Mouse (Mus musculus): ENCODE measurements around the gene Stambp. TPM values are rescaled to one million over a fixed set of nuclear protein-coding genes. Genes with fewer than 3 reads are reported as not detected.

The Stambp gene
- polyA plus RNA-seq, 1 experiment from 2014 or later, result 31.5 TPM

- WGBS, result 82% methylated on average over 3 of the region's 3 CpGs
- no peak for ATAC-seq (ENCODE audit: insufficient number of reproducible peaks, low FRiP score, low TSS enrichment, low read depth)
- no peak overlapping the region for H3K27ac ChIP-seq (replicated peaks)
These were observed 53.9 kb downstream of the Stambp start for GRCm38 (mm10) chr6:83518637-83519036.

GRCm38 (mm10) chr6:83515172-83515571 is 57.4 kb downstream of the Stambp start:
- no peak overlapping the region for H3K9ac ChIP-seq
- 64% methylated on average over 3 of the region's 3 CpGs for WGBS
- no peak for ATAC-seq (ENCODE audit: insufficient number of reproducible peaks, low FRiP score, low TSS enrichment, low read depth)

More at GRCm38 (mm10) chr6:83518637-83519036, 53.9 kb downstream of the Stambp start:
- no peaks in the 10 kb centered on the region for H3K36me3 ChIP-seq
- no peaks in the 10 kb centered on the region for H3K9me3 ChIP-seq (replicated peaks)
- no peak overlapping the region for H3K9ac ChIP-seq
- H3K4me1 ChIP-seq, result no peaks in the 10 kb centered on the region
- no peaks in the 10 kb centered on the region for H3K27me3 ChIP-seq
- no peak overlapping the region for H3K4me2 ChIP-seq (replicated peaks)
- no peak overlapping the region for H3K4me3 ChIP-seq (replicated peaks)

GRCm38 (mm10) chr6:83512495-83512894 is 60.0 kb downstream of the Stambp start:
- H3K9ac ChIP-seq, result no peak overlapping the region
- no peak overlapping the region for H3K4me2 ChIP-seq (replicated peaks)
- no peaks in the 10 kb centered on the region for H3K36me3 ChIP-seq
- H3K9me3 ChIP-seq (replicated peaks), result no peaks in the 10 kb centered on the region
- 0 out of 2 replicates have a peak, but pooled peaks cover under 1% of the 10 kb centered on the region for H3K4me1 ChIP-seq
- H3K4me3 ChIP-seq (replicated peaks), result no peak overlapping the region
- ATAC-seq (ENCODE audit: insufficient number of reproducible peaks, low FRiP score, low TSS enrichment, low read depth), result no peak
- H3K27ac ChIP-seq (replicated peaks), result no peak overlapping the region
- H3K27me3 ChIP-seq, result no peaks in the 10 kb centered on the region
- 13% methylated on average over 1 of the region's 1 CpGs for WGBS

More at GRCm38 (mm10) chr6:83515172-83515571, 57.4 kb downstream of the Stambp start:
- H3K27me3 ChIP-seq, result no peaks in the 10 kb centered on the region
- no peaks in the 10 kb centered on the region for H3K9me3 ChIP-seq (replicated peaks)
- no peaks in the 10 kb centered on the region for H3K4me1 ChIP-seq
- H3K27ac ChIP-seq (replicated peaks), result no peak overlapping the region
- H3K4me2 ChIP-seq (replicated peaks), result no peak overlapping the region
- no peak overlapping the region for H3K4me3 ChIP-seq (replicated peaks)
- no peaks in the 10 kb centered on the region for H3K36me3 ChIP-seq

GRCm38 (mm10) chr6:83510210-83510609 is 62.3 kb downstream of the Stambp start:
- Histone ChIP-seq H3K36me3 (no peaks in the 10 kb centered on the region), H3K9ac (no peak overlapping the region), H3K4me2 (replicated peaks) (no peak overlapping the region), H3K9me3 (replicated peaks) (no peaks in the 10 kb centered on the region), H3K27me3 (no peaks in the 10 kb centered on the region), H3K27ac (replicated peaks) (no peak overlapping the region), H3K4me3 (replicated peaks) (no peak overlapping the region), H3K4me1 (peaks cover 11% of the 10 kb centered on the region)
- ATAC-seq (ENCODE audit: insufficient number of reproducible peaks, low FRiP score, low TSS enrichment, low read depth), result no peak
- WGBS, result 58% methylated on average over 2 of the region's 2 CpGs

GRCm38 (mm10) chr6:83509442-83509841 is 63.1 kb downstream of the Stambp start:
- peaks cover 11% of the 10 kb centered on the region for H3K4me1 ChIP-seq
- no peak overlapping the region for H3K4me3 ChIP-seq (replicated peaks)
- no peaks in the 10 kb centered on the region for H3K27me3 ChIP-seq
- no peak overlapping the region for H3K27ac ChIP-seq (replicated peaks)
- H3K4me2 ChIP-seq (replicated peaks), result no peak overlapping the region
- no peak for ATAC-seq (ENCODE audit: insufficient number of reproducible peaks, low FRiP score, low TSS enrichment, low read depth)
- H3K36me3 ChIP-seq, result no peaks in the 10 kb centered on the region
- WGBS, result 36% methylated on average over 8 of the region's 8 CpGs
- H3K9ac ChIP-seq, result no peak overlapping the region
- no peaks in the 10 kb centered on the region for H3K9me3 ChIP-seq (replicated peaks)

GRCm38 (mm10) chr6:83507168-83507546 is 65.4 kb downstream of the Stambp start:
- no peaks in the 10 kb centered on the region for H3K36me3 ChIP-seq
- no peaks in the 10 kb centered on the region for H3K9me3 ChIP-seq (replicated peaks)
- H3K4me2 ChIP-seq (replicated peaks), result peak overlapping the region; percentile 73
- no peak for ATAC-seq (ENCODE audit: insufficient number of reproducible peaks, low FRiP score, low TSS enrichment, low read depth)
- H3K4me1 ChIP-seq, result peaks cover 11% of the 10 kb centered on the region
- H3K9ac ChIP-seq, result peak overlapping the region; percentile 35; the same call in 1 of the 2 replicates
- H3K27me3 ChIP-seq, result no peaks in the 10 kb centered on the region
- WGBS, result 22% methylated on average over 6 of the region's 6 CpGs
- H3K27ac ChIP-seq (replicated peaks), result peak overlapping the region; percentile 98
- H3K4me3 ChIP-seq (replicated peaks), result peak overlapping the region; percentile 85

GRCm38 (mm10) chr6:83506258-83507167 is 66.0 kb downstream of the Stambp start, which contains the start of gene Dguok:
Gene Dguok, minus strand, starts transcription at chr6:83506969.
- Histone ChIP-seq H3K27ac (replicated peaks) (peak within 1 kb of the TSS; percentile 98), H3K4me2 (replicated peaks) (peak within 1 kb of the TSS; percentile 73), H3K4me3 (replicated peaks) (peak within 1 kb of the TSS; percentile 85), H3K4me1 (peaks cover 11% of the 10 kb centered on the region), H3K9ac (peak within 1 kb of the TSS; percentile 74), H3K36me3 (no peaks in the 10 kb centered on the region), H3K9me3 (replicated peaks) (no peaks in the 10 kb centered on the region), H3K27me3 (no peaks in the 10 kb centered on the region)
- ATAC-seq (ENCODE audit: insufficient number of reproducible peaks, low FRiP score, low TSS enrichment, low read depth), result peak; percentile 97
- under 1% methylated on average over 54 of the region's 54 CpGs for WGBS

- no peaks in the 10 kb centered on the region for H3K36me3 ChIP-seq
- peaks cover 11% of the 10 kb centered on the region for H3K4me1 ChIP-seq
- H3K4me3 ChIP-seq (replicated peaks), result peak overlapping the region; percentile 85
- H3K4me2 ChIP-seq (replicated peaks), result peak overlapping the region; percentile 73; the same call in 1 of the 2 replicates
- no peak for ATAC-seq (ENCODE audit: insufficient number of reproducible peaks, low FRiP score, low TSS enrichment, low read depth)
- H3K27me3 ChIP-seq, result no peaks in the 10 kb centered on the region
- WGBS, result 91% methylated on average over 4 of the region's 4 CpGs
- H3K27ac ChIP-seq (replicated peaks), result no peak overlapping the region
- no peaks in the 10 kb centered on the region for H3K9me3 ChIP-seq (replicated peaks)
- no peak overlapping the region for H3K9ac ChIP-seq
These were observed 67.0 kb downstream of the Stambp start for GRCm38 (mm10) chr6:83505554-83505953.

- 73% methylated on average over 3 of the region's 3 CpGs for WGBS
- no peak for ATAC-seq (ENCODE audit: insufficient number of reproducible peaks, low FRiP score, low TSS enrichment, low read depth)
- no peak overlapping the region for H3K4me3 ChIP-seq (replicated peaks)
- no peaks in the 10 kb centered on the region for H3K27me3 ChIP-seq
- H3K36me3 ChIP-seq, result peaks cover 3% of the 10 kb centered on the region; the same call in 1 of the 2 replicates
- H3K9me3 ChIP-seq (replicated peaks), result no peaks in the 10 kb centered on the region
- no peak overlapping the region for H3K27ac ChIP-seq (replicated peaks)
- H3K4me2 ChIP-seq (replicated peaks), result no peak overlapping the region
- H3K9ac ChIP-seq, result no peak overlapping the region
- peaks cover 11% of the 10 kb centered on the region for H3K4me1 ChIP-seq
These were observed 69.2 kb downstream of the Stambp start for GRCm38 (mm10) chr6:83503361-83503760.

GRCm38 (mm10) chr6:83502656-83503055 is 69.9 kb downstream of the Stambp start:
- peaks cover 3% of the 10 kb centered on the region; the same call in 1 of the 2 replicates for H3K36me3 ChIP-seq
- H3K4me3 ChIP-seq (replicated peaks), result no peak overlapping the region
- no peak for ATAC-seq (ENCODE audit: insufficient number of reproducible peaks, low FRiP score, low TSS enrichment, low read depth)
- no peak overlapping the region for H3K27ac ChIP-seq (replicated peaks)
- no peak overlapping the region for H3K9ac ChIP-seq
- WGBS, result 84% methylated on average over 3 of the region's 3 CpGs
- no peak overlapping the region for H3K4me2 ChIP-seq (replicated peaks)
- no peaks in the 10 kb centered on the region for H3K27me3 ChIP-seq
- peaks cover 12% of the 10 kb centered on the region for H3K4me1 ChIP-seq
- no peaks in the 10 kb centered on the region for H3K9me3 ChIP-seq (replicated peaks)

GRCm38 (mm10) chr6:83501524-83502310 is 70.8 kb downstream of the Stambp start:
- H3K9ac ChIP-seq, result no peak overlapping the region
- peaks cover 3% of the 10 kb centered on the region; the same call in 1 of the 2 replicates for H3K36me3 ChIP-seq
- H3K27me3 ChIP-seq, result no peaks in the 10 kb centered on the region
- no peak overlapping the region for H3K27ac ChIP-seq (replicated peaks)
- WGBS, result 60% methylated on average over 9 of the region's 9 CpGs
- H3K4me1 ChIP-seq, result peaks cover 17% of the 10 kb centered on the region
- no peak for ATAC-seq (ENCODE audit: insufficient number of reproducible peaks, low FRiP score, low TSS enrichment, low read depth)
- H3K4me2 ChIP-seq (replicated peaks), result no peak overlapping the region
- no peak overlapping the region for H3K4me3 ChIP-seq (replicated peaks)
- no peaks in the 10 kb centered on the region for H3K9me3 ChIP-seq (replicated peaks)

Data from embryonic facial prominence, embryonic 15.5 days (tissue).